Mouse (Mus musculus) c-Kit-negative CD71-positive TER-119-positive erythroid progenitor cells, embryonic 14.5 days (primary cell): ENCODE results near the gene Hnrnpk.
"Not testable (repeated sequence)": the region's sequence is repeated elsewhere in the genome, so short reads cannot be mapped to it uniquely, and the experiment has no call there.

Experiments
- DNase-seq: peaks from one replicate; pipeline ENCODE4 v3.0.0-alpha.2; 2013; ENCODE audit warnings: low read depth, low spot score

Hnrnpk gene

GRCm38 (mm10) chr13:58403243-58403642, at the start of gene Hnrnpk:
Gene Hnrnpk, minus strand, starts transcription at chr13:58403343.
- DNase-seq: not testable (repeated sequence)

GRCm38 (mm10) chr13:58452246-58452645, 49.1 kb upstream of the Hnrnpk start:
- DNase-seq: no peak

DNA sequence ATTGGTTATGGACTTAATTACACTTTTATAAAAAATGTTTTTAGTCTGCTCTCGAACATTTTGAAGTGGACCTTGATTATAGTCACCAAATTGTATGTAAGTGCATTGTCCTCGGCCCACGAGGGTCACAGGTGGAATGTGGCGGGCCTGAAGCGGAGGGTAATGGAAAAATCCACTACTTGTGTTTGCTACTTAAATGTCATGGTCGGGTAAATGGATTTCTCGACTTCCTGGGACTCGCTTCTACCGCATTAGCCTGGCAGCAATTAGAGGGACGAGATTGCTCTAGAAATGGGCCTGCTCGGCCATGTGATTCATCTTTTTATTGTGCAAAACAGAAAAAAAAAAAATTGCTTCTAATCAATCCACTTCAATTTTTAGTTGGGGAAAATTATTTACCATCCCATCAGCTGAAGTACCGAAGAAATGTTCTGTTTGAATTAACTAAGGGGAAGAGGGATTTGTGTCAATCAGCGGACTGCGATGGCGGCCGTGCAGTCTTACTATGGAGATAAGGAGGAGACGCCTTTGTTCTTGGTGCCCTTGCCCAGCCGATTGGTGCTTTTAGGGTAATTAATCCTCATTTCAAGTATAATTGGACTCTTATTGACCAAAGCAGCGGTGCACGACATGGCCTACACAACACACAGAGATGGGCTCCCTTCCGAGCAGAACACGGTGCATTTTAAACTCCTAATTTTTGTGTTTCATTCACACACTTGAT, 47.5 kb upstream of the Hnrnpk start:
- no peak for DNase-seq

DNA sequence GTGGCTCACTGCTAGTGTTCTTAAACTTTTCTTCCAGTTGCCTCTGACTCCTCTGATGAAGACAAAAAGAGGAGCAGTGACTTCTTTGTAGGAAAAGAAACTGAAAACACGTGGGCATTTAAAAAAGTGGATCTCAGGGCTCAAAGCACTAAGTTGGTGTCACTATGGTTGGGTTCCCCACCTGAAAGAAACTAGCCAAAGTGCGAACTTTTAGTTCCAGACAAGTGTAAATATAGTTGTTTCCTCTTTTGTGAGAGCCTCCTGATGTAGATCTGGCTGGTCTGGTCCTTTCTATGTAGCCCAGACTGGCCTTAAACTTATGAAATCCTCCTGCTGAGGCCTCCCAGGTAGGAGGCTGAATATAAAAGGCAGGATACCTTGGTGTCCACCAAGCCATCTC, 43.4 kb upstream of the Hnrnpk start:
- no peak for DNase-seq

- DNase-seq: no peak
These were observed 40.6 kb upstream of the Hnrnpk start for GRCm38 (mm10) chr13:58443787-58444186.

- no peak for DNase-seq
These were observed 40.2 kb upstream of the Hnrnpk start for GRCm38 (mm10) chr13:58443326-58443725.

GRCm38 (mm10) chr13:58439716-58440115, 36.6 kb upstream of the Hnrnpk start:
- DNase-seq: no peak

- DNase-seq: no peak
These were observed 20.0 kb upstream of the Hnrnpk start for GRCm38 (mm10) chr13:58423061-58423660.

- DNase-seq: no peak
These were observed 19.1 kb upstream of the Hnrnpk start for GRCm38 (mm10) chr13:58422242-58422641.

DNA sequence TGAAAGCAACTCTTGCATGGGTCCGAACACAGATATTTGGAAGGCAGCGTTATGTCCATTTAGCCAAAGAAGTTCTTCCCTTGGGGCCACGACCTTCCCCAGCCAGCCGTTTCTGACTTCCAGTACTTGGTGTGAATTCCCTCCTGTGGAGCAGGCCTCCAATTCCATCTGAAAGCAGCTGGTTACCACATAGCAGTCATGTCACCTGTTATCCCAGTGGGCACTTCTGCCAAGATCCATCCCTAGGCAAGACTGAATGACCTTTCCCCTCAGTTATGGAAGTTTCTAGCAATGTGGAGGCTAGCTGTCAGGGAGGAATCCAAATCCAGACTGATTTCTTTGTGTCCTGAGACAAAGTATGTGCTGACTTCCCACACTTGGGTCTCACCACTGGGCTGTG, 17.9 kb upstream of the Hnrnpk start:
- no peak for DNase-seq

GRCm38 (mm10) chr13:58419266-58419665, 16.1 kb upstream of the Hnrnpk start:
- DNase-seq: no peak

DNA sequence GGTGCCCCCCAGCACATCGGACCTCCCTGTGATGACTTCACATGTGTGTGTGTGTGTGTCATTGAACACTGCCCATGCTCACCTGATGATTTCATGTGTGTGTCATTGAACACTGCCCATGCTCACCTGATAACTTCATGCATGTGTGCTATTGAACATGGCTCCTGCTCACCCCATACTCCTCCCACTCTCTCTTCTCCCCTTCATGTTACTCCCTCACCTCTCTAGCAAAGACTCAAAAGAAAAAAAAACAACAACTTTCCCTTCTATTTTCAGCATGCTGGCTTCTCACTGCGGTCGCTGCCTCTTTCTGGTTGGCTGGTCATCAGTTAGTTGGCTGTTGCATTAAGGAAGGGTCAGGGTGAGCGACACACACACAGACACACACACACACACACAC, 15.5 kb upstream of the Hnrnpk start:
- DNase-seq: no peak

DNA sequence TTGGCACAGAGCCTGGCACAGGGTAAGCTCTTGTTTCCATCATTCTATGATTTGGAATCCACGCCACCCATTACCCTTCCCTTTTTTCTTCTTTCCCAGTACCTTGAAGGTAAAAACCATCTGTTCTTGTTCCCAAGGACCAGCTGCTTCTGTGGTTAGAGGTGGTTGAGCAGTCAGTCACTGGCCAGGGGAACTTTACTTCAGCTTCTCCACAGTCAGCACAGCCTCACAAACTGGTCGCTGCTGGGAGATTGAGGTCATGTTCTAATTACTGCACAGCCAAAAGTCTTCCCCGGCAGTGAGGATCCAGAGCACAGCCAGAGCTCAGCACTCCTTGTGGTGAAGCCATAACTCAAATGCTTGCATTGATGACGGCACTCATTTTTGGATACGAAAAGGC, 12.7 kb upstream of the Hnrnpk start:
- DNase-seq: no peak

DNA sequence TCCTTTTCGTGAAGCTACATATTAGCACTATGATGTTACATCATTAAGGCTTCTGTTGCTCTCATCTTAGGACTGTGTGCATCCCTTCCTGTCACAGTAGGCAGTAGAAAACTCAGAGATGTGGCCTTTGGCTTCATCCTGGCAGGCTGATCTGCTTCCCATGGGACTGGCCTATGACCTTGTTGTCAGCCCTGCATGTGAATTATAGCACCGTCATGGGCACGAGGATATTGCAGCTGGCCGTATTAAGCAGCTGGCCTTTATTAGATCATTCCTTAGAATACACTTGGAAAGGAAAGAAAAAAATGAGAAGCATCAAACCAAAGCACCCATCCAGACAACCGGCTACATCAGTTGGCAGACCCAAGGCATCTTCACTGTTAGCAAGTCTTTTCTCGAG, 12.2 kb upstream of the Hnrnpk start:
- DNase-seq: no peak

DNA sequence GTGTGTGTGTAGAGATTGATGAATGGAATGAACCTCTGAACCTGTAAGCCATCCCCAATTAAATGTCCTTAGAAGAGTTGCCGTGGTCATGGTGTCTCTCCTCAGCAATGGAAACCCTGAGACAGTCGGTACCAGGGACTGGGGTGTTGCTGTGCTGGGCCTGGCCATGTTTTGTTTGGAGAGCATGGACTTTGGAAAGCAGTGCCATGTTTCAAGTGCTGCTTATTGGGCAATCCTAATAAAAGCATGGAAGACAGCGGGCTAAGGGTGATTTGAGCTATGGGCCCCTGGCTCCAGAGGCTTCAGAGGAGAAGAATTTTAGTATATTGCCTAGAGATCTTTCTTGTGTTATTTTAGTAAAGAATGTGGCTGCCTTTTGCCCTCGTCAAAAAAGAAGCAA, 7.9 kb upstream of the Hnrnpk start:
- no peak for DNase-seq

DNA sequence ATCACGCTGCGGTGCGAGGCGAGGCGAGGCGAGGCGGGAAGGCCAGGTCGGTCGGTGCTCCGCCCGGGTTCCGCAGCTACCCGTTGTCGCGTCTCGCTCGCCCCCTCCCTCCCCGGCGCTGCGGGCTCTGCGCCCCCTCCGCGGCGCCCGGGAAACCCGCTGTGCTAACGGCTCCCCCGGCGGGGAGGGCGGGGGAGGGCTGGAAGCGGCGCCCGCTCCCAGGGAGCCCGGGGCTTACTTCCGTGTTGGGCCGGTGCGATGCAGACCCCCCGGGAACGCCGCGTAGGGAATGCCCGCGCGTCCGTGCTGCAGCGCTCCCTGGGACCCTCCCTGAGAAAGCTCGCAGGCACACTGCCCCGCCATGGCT, 416 bp downstream of the Hnrnpk start:
- DNase-seq: peak; percentile 21

- peak; percentile 95 for DNase-seq
These were observed 970 bp downstream of the Hnrnpk start, which contains the start of gene Rmi1 for GRCm38 (mm10) chr13:58402003-58402743. Gene Rmi1, plus strand, starts transcription at chr13:58402248.

GRCm38 (mm10) chr13:58401135-58402002, 1.8 kb downstream of the Hnrnpk start:
- DNase-seq: peak; percentile 38

DNA sequence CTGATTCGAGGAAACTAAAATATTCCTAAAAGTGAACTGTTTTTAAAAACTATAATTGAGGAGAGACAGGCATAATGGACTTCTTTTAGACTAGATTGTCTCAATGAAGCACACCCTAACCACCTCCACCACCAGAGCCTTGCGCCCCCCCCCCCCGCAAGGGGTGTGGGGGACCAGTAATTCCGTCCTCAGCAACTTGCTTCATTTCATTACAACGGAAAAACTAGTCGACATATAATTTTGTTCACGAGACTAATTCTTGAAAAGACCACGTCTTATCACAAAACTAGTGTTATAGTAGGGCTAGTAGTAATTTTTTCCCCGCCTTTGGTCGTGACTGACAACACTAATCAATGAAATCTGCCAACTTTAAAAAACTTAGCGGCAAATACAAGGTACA, 2.6 kb downstream of the Hnrnpk start:
- no peak for DNase-seq

DNA sequence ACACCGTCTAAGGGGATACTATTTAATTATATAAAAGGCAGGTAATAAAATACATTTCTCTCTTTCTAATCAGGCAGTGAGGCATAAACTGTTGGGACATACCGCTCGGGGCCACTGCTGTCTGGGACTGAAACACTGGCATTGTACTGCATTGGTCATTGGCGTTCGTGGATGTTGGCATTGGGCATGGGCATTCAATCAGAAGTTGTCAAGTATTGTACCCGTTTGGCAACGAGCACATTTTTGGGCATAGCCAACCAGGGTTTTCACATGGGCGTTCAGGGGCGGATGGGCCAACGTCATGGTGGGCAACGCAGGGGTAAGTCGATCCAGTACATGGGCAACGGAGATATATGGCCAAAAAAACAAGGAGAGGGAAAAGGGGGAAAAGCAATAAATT, 5.5 kb downstream of the Hnrnpk start:
- no peak for DNase-seq

DNA sequence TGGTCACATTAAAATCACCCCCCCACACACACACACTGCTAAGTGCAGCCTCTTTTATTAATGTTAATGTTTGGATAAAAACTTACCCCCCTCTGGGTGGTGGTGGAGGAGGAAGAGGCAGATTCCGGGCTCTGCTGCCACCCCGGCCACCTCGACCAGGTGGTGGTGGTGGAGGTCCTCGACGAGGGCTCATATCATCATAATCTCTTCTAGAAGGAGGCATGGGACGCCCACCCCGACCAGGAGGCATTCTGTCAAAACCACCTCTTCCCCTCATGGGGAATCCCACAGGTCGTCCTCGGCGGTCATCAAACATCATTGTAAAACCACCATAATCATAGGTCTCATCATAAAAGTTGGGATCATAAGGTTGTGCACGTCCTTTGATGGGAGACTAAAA, 8.8 kb downstream of the Hnrnpk start:
- DNase-seq: not testable (repeated sequence)
